Mouse (Mus musculus) bone marrow macrophage, adult 2 months (primary cell): ENCODE measurements around the gene Chadl. TPM values are rescaled to one million over a fixed set of nuclear protein-coding genes. Genes with fewer than 3 reads are reported as not detected.
"Not testable (repeated sequence)": the region's sequence is repeated elsewhere in the genome, so short reads cannot be mapped to it uniquely, and the experiment has no call there.

Source experiments
- H3K27ac ChIP-seq: 2 replicates; pipeline ENCODE4 v1.5.1; 2012; ENCODE audit warnings: low read depth, low read length; ENCODE audit not compliant: insufficient read depth
- H3K4me1 ChIP-seq: 2 replicates; pipeline ENCODE4 v1.6.1; 2012; ENCODE audit warnings: low read length; ENCODE audit not compliant: control insufficient read depth, insufficient read depth
- H3K4me3 ChIP-seq: 2 replicates; pipeline ENCODE4 v1.5.1; 2012; ENCODE audit warnings: mild to moderate bottlenecking, low read length, moderate library complexity; ENCODE audit not compliant: insufficient read depth
- CTCF ChIP-seq: IDR thresholded peaks from 2 replicates; pipeline ENCODE4 v1.5.1; 2012; ENCODE audit warnings: low read depth, mild to moderate bottlenecking, low read length, moderate library complexity
- POLR2A ChIP-seq: IDR thresholded peaks from 2 replicates; pipeline ENCODE4 v1.6.1; 2012; ENCODE audit warnings: mild to moderate bottlenecking, low read depth, low read length, borderline replicate concordance
- polyA plus RNA-seq: library from polyadenylated mRNA; stranded (reverse); fragments of >200 nt; gene quantifications from 2 replicates; pipeline ENCODE4 v1.2.4, GENCODE M21; 2012; ENCODE audit not compliant: missing spikeins, insufficient read depth, insufficient read length

Chadl gene
- polyA plus RNA-seq, 1 experiment: 0.67 TPM

DNA sequence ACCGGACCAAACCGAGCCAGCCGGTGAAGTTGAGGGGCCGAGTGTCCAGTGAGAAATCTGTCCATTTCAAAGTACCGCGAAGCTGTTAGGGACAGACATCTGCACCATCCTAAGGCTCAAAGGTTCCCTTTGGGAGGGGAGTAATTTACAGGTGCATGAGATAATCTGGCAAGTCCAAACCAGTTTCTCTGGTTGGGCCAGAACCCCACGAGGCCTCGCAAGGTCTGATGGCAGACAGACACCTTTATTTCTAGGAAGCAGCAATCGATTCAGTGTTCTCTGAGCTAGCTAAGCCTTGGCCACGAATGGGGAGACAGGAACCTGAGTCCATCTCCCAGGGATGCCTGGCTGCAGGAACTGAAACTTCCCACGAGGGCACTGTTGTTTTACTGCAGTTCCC, 26.6 kb upstream of the Chadl start:
- Histone ChIP-seq H3K4me1 (peaks cover 6% of the 10 kb centered on the region), H3K27ac (no peak overlapping the region), H3K4me3 (no peak overlapping the region)
- no peak for TF ChIP-seq CTCF
- TF ChIP-seq POLR2A: no peak

- TF ChIP-seq POLR2A (no peak), CTCF (no peak)
- no peak overlapping the region for H3K4me3 ChIP-seq
- H3K4me1 ChIP-seq: no peaks in the 10 kb centered on the region
- H3K27ac ChIP-seq: no peak overlapping the region
These were observed 25.3 kb upstream of the Chadl start for GRCm38 (mm10) chr15:81722361-81722760.

DNA sequence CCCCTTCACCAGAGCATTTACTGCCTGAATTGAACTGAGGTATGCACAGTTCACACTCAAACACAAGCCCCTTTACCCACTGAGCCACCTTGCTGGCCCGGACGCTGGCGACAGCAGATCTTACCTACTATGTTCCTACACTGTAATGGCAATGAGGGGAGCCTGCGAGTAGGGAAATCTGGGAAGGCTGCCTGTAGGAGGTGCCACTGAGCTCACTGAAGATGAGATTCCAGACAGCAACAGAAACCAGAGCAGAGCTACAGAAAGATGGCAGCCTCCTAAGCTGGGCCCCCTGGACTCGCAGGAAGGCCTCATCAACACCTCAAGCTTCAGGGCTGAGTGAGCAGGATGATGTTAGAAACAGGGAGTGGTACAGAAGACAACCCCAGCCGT, 22.0 kb upstream of the Chadl start:
- Histone ChIP-seq H3K27ac (no peak overlapping the region), H3K4me1 (no peaks in the 10 kb centered on the region), H3K4me3 (no peak overlapping the region)
- TF ChIP-seq POLR2A (no peak), CTCF (no peak)

GRCm38 (mm10) chr15:81718336-81719138, 21.4 kb upstream of the Chadl start:
- TF ChIP-seq CTCF (no peak), POLR2A (no peak)
- no peak overlapping the region for H3K4me3 ChIP-seq
- H3K4me1 ChIP-seq: no peaks in the 10 kb centered on the region
- no peak overlapping the region for H3K27ac ChIP-seq

DNA sequence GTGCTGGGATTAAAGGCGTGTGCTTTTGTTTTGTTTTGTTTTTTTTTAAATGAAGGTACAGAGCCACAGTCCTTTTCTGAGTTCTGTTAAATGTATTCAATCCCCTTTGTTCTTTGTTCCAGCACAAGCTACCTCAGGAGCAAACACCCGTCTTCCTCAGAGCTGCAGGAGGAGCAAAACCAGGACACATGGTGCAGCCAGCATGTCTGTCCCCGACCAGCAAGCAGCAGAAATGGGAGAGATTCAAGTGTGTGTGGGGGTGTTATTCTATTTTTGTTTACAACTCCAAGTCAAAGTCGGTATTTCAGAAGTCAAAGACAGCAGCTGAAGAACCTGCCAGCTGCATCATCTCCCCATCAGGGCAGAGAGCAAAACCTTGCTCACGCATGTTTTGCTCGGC, 16.7 kb upstream of the Chadl start:
- H3K4me1 ChIP-seq: no peaks in the 10 kb centered on the region
- no peak overlapping the region for H3K27ac ChIP-seq
- no peak overlapping the region for H3K4me3 ChIP-seq
- TF ChIP-seq CTCF (no peak), POLR2A (no peak)

- no peak overlapping the region for H3K4me3 ChIP-seq
These were observed 13.7 kb upstream of the Chadl start for GRCm38 (mm10) chr15:81710801-81711200.

DNA sequence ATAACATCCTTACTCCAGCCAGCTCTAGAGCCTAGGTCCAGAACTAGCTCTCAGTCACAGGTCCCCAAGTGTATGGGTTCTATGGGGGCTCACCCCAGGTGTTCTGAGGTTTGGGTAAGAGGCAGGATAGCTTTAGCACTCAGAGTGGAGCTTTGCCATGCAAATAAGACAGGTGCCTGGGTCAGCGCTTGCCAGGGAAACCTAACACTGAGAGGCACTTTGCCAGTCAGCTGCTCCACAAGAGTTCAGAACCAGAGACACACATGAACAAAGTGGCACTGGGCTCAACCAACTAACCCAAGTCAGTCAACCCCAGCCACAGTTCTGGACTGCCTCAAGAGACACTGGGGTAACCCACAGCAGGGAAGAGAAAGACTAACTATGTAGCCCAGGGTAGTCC, 12.6 kb upstream of the Chadl start:
- Histone ChIP-seq H3K4me1 (no peaks in the 10 kb centered on the region), H3K4me3 (no peak overlapping the region), H3K27ac (no peak overlapping the region)
- TF ChIP-seq POLR2A (no peak), CTCF (no peak)

More at GRCm38 (mm10) chr15:81710801-81711200, 13.7 kb upstream of the Chadl start:
- Histone ChIP-seq H3K27ac (no peak overlapping the region), H3K4me1 (no peaks in the 10 kb centered on the region)
- TF ChIP-seq POLR2A (no peak), CTCF (no peak)

GRCm38 (mm10) chr15:81708991-81709390, 11.9 kb upstream of the Chadl start:
- TF ChIP-seq POLR2A (no peak), CTCF (no peak)
- H3K27ac ChIP-seq: no peak overlapping the region

DNA sequence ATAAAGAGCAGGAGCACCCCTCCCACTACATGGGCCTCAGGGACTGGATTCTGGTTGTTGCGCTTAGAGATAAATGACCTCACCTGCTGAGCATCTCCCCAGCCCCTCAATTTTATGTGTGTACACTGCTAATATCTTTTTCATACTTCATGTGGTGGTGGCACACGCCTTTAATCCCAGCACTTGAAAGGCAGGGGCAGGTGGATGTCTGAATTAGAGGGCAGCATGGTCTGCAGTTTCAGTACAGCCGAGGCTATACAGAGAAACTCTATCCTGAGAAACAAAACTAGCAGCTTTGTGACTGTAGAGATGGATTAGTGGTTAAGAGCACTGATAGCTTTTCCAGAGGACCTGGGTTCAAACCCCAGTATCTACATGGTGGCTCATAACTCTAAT, 6.0 kb upstream of the Chadl start:
- TF ChIP-seq POLR2A (no peak), CTCF (no peak)
- no peak overlapping the region for H3K4me3 ChIP-seq
- H3K27ac ChIP-seq: no peak overlapping the region
- no peaks in the 10 kb centered on the region for H3K4me1 ChIP-seq

More at GRCm38 (mm10) chr15:81708991-81709390, 11.9 kb upstream of the Chadl start:
- H3K4me3 ChIP-seq: no peak overlapping the region
- H3K4me1 ChIP-seq: no peaks in the 10 kb centered on the region

DNA sequence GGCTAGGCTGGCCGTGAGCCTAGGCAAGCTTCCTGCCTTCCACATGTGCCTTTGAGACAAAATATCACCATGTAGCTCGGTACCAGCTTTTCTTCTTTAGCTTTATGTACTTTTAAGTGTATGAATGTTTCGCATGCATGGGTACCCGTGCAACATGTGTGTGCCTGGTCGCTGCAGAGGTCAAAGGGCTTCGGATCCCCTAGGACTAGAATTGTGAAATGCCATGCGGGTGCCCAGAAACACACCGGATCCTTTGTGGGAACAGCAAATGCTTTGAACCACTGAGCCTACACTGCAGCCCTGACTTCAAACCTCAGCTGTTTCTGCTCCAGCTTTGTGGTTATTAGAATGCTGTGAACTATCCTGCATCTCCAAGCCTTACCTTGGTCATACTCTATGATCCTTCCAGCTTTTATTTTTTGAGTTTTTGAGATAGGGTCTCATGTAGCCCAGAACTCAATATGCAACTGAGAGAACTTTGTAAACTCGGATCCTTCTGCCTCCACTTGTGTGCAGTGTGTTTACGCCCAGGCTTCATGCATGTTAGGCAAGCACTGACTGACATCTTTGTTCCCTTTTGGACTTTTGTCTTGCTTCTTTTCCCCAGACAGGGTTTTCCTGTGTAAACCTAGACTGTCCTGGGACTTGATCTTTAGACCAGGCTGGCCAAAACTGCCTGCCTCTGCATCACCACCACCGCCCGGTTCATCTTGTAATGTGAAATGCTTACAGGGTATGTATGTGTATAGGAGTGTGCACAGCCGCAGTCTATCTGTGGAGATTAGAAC, 5.4 kb upstream of the Chadl start:
- Histone ChIP-seq H3K4me3 (no peak overlapping the region), H3K4me1 (no peaks in the 10 kb centered on the region), H3K27ac (no peak overlapping the region)
- TF ChIP-seq CTCF: no peak
- TF ChIP-seq POLR2A: no peak

GRCm38 (mm10) chr15:81701350-81701749, 4.3 kb upstream of the Chadl start:
- H3K4me3 ChIP-seq, H3K27ac ChIP-seq, H3K4me1 ChIP-seq: not testable (repeated sequence)
